In genomic region chr11:81968401-81968881, GRCm38 (mm10) we compare ENCODE assay signal across 8 mouse cellular contexts. TPM values are rescaled to one million over a fixed set of nuclear protein-coding genes. Genes with fewer than 3 reads are reported as not detected.
DNase-seq lines count a peak whose midpoint lies in the region; ATAC-seq lines count a peak whose summit lies in the region.

Asic2 (minus strand) TSS chr11:81968457.

- H3K27ac ChIP-seq in embryonic facial prominence, embryonic 13.5 days, result no peak within 1 kb of the TSS
- H3K27ac ChIP-seq in midbrain, embryonic 15.5 days, result peak within 1 kb of the TSS; percentile 76

- 1% methylated on average over 29 of the region's 29 CpGs for WGBS in embryonic facial prominence, embryonic 13.5 days
- 2% methylated on average over 29 of the region's 29 CpGs for WGBS in midbrain, embryonic 15.5 days

- H3K4me3 ChIP-seq in embryonic facial prominence, embryonic 13.5 days, result peak within 1 kb of the TSS; percentile 27
- H3K4me3 ChIP-seq in midbrain, embryonic 15.5 days, result peak within 1 kb of the TSS; percentile 47

- no peaks in the 10 kb centered on the region for H3K36me3 ChIP-seq in embryonic facial prominence, embryonic 13.5 days
- H3K36me3 ChIP-seq in midbrain, embryonic 15.5 days (replicated peaks), result no peaks in the 10 kb centered on the region

- no peak within 1 kb of the TSS for H3K9ac ChIP-seq in embryonic facial prominence, embryonic 13.5 days
- peak within 1 kb of the TSS; percentile 62 for H3K9ac ChIP-seq in midbrain, embryonic 15.5 days

- H3K4me2 ChIP-seq in embryonic facial prominence, embryonic 13.5 days, result peak within 1 kb of the TSS; percentile 53
- peak within 1 kb of the TSS; percentile 82 for H3K4me2 ChIP-seq in midbrain, embryonic 15.5 days

- H3K27me3 ChIP-seq in embryonic facial prominence, embryonic 13.5 days, result peaks cover 61% of the 10 kb centered on the region
- no peaks in the 10 kb centered on the region for H3K27me3 ChIP-seq in midbrain, embryonic 15.5 days (replicated peaks)

- H3K9me3 ChIP-seq in embryonic facial prominence, embryonic 13.5 days, result no peaks in the 10 kb centered on the region
- H3K9me3 ChIP-seq in midbrain, embryonic 15.5 days, result no peaks in the 10 kb centered on the region

- ATAC-seq in embryonic facial prominence, embryonic 13.5 days (ENCODE audit: insufficient number of reproducible peaks, insufficient read depth, low FRiP score, low TSS enrichment, low read depth), result no peak
- 0 out of 2 replicates have a peak, but pooled peaks have one; percentile 48 for ATAC-seq in midbrain, embryonic 15.5 days (replicated peaks)

- DNase-seq in ZHBTc4 (ENCODE audit: low read depth, low spot score), result peak; percentile 8
- peak; percentile 49 for DNase-seq in layer of hippocampus, adult 9-11 months
- DNase-seq in MN1 (ENCODE audit: low spot score), result no peak
- no peak for DNase-seq in adrenal gland, adult 8-10 months
- DNase-seq in urinary bladder, postnatal 4 days (ENCODE audit: low spot score in 2 of 2), result no peak
- no peak for DNase-seq in liver

- peaks cover 16% of the 10 kb centered on the region for H3K4me1 ChIP-seq in embryonic facial prominence, embryonic 13.5 days
- peaks cover 45% of the 10 kb centered on the region for H3K4me1 ChIP-seq in midbrain, embryonic 15.5 days

RNA-seq across cellular contexts. Expression of gene Asic2, which starts in this region (rescaled TPM):
- polyA plus RNA-seq in embryonic facial prominence, embryonic 13.5 days (2015; fragmentation: Nextera tagmentation; extraction: Ambion mirVana), result 0.45 and 0.60 TPM in 2 replicates
- 13.9 and 14.4 TPM in 2 replicates for polyA plus RNA-seq in midbrain, embryonic 15.5 days (2015; fragmentation: Nextera tagmentation; extraction: Ambion mirVana)
- total RNA-seq in adrenal gland, adult 8-10 months (2022), result 1 to 10 TPM; 3.2 to 5.1 (median 4.2) TPM

Comparison
In these comparisons a context has a peak if more than half of its experiments do, and no peak if none do; other contexts are left out.
1. DNase-seq: peak in ZHBTc4 (single experiment) and layer of hippocampus, adult 9-11 months (single experiment); none in MN1 (single experiment), adrenal gland, adult 8-10 months (single experiment), urinary bladder, postnatal 4 days (0 of 2) and liver (single experiment).